Mouse (Mus musculus) left cerebral cortex, postnatal 4 days (tissue): ENCODE data around the gene Plpp2. TPM values are rescaled to one million over a fixed set of nuclear protein-coding genes. Genes with fewer than 3 reads are reported as not detected.

ENCODE experiments used
- DNase-seq: peaks from one replicate; pipeline ENCODE4 v3.0.0-alpha.2; 2022
- intact Hi-C: fragments of 180-260 bp; cut with DNase I; formaldehyde crosslinking; loops from one replicate; pipeline ENCODE4 v1.15.1; 2025
- total RNA-seq, 2 experiments: library from RNA; stranded (reverse); gene quantifications; 2 replicates each; pipeline ENCODE4 v1.2.3; 2021

The Plpp2 gene
- total RNA-seq, 2 experiments from 2014 or later, result 7.9 to 9.4 TPM

- DNase-seq, result no peak
Measured at GRCm38 (mm10) chr10:79550366-79550765, 16.8 kb upstream of the Plpp2 start.

GRCm38 (mm10) chr10:79548971-79549723 is 15.6 kb upstream of the Plpp2 start:
- intact Hi-C loops, result no loop called here
- no peak for DNase-seq

More at GRCm38 (mm10) chr10:79550366-79550765, 16.8 kb upstream of the Plpp2 start:
- intact Hi-C loops, result no loop called here

- DNase-seq, result no peak
- intact Hi-C loops, result no loop called here
Measured at GRCm38 (mm10) chr10:79548546-79548945, 14.9 kb upstream of the Plpp2 start.

GRCm38 (mm10) chr10:79547148-79547675 is 13.6 kb upstream of the Plpp2 start:
- intact Hi-C loops, result no loop called here

GRCm38 (mm10) chr10:79546483-79546882 is 12.9 kb upstream of the Plpp2 start:
- intact Hi-C loops, result no loop called here
- DNase-seq, result no peak

More at GRCm38 (mm10) chr10:79547148-79547675, 13.6 kb upstream of the Plpp2 start:
- no peak for DNase-seq

- DNase-seq, result no peak
- intact Hi-C loops, result no loop called here
Measured at GRCm38 (mm10) chr10:79545891-79546290, 12.3 kb upstream of the Plpp2 start.

- intact Hi-C loops, result no loop called here
- no peak for DNase-seq
Measured at GRCm38 (mm10) chr10:79544631-79545030, 11.0 kb upstream of the Plpp2 start.

- no peak for DNase-seq
Measured at GRCm38 (mm10) chr10:79543884-79544597, 10.4 kb upstream of the Plpp2 start.

GRCm38 (mm10) chr10:79542171-79542570 is 8.6 kb upstream of the Plpp2 start:
- no peak for DNase-seq
- intact Hi-C loops, result no loop called here

More at GRCm38 (mm10) chr10:79543884-79544597, 10.4 kb upstream of the Plpp2 start:
- intact Hi-C loops, result no loop called here

GRCm38 (mm10) chr10:79541522-79541921 is 7.9 kb upstream of the Plpp2 start:
- DNase-seq, result no peak

GRCm38 (mm10) chr10:79540746-79541145 is 7.2 kb upstream of the Plpp2 start:
- DNase-seq, result peak; percentile 74
- intact Hi-C loops, result no loop called here

More at GRCm38 (mm10) chr10:79541522-79541921, 7.9 kb upstream of the Plpp2 start:
- intact Hi-C loops, result no loop called here

GRCm38 (mm10) chr10:79539701-79540495 is 6.3 kb upstream of the Plpp2 start:
- intact Hi-C loops, result loop anchor here (5.0 kb wide), 1 partner anchor 1073 kb away; no protein-coding TSS in a partner anchor
- no peak for DNase-seq

- DNase-seq, result no peak
- intact Hi-C loops, result loop anchor here (5.0 kb wide), 1 partner anchor 1072 kb away; no protein-coding TSS in a partner anchor
Measured at GRCm38 (mm10) chr10:79538873-79539272, 5.3 kb upstream of the Plpp2 start.

- intact Hi-C loops, result loop anchor here (5.0 kb wide), 1 partner anchor 1071 kb away; no protein-coding TSS in a partner anchor
- peak; percentile 49 for DNase-seq
Measured at GRCm38 (mm10) chr10:79538323-79538722, 4.7 kb upstream of the Plpp2 start.

- intact Hi-C loops, result loop anchor here (5.0 kb wide), 1 partner anchor 1070 kb away; no protein-coding TSS in a partner anchor
- no peak for DNase-seq
Measured at GRCm38 (mm10) chr10:79537781-79538180, 4.2 kb upstream of the Plpp2 start.

GRCm38 (mm10) chr10:79537271-79537670 is 3.7 kb upstream of the Plpp2 start:
- intact Hi-C loops, result loop anchor here (5.0 kb wide), 1 partner anchor 1070 kb away; no protein-coding TSS in a partner anchor
- DNase-seq, result no peak

GRCm38 (mm10) chr10:79536461-79537080 is 3.0 kb upstream of the Plpp2 start:
- intact Hi-C loops, result loop anchor here (5.0 kb wide), 1 partner anchor 1069 kb away; no protein-coding TSS in a partner anchor
- no peak for DNase-seq

- intact Hi-C loops, result loop anchor here (5.0 kb wide), 1 partner anchor 1068 kb away; no protein-coding TSS in a partner anchor
- DNase-seq, result no peak
Measured at GRCm38 (mm10) chr10:79535431-79535830, 1.8 kb upstream of the Plpp2 start.

- DNase-seq, result no peak
- intact Hi-C loops, result no loop called here
Measured at GRCm38 (mm10) chr10:79534426-79534825, 830 bp upstream of the Plpp2 start.

- no peak for DNase-seq
- intact Hi-C loops, result no loop called here
Measured at GRCm38 (mm10) chr10:79532678-79533077, 918 bp downstream of the Plpp2 start.
